Mouse (Mus musculus) R1 (cell line): ENCODE data around the gene Pigg.

Experiments used
- DNase-seq: peaks from one replicate; pipeline ENCODE4 v3.0.0-alpha.2; 2018; ENCODE audit warnings: low read depth, low spot score

Gene Pigg

DNA sequence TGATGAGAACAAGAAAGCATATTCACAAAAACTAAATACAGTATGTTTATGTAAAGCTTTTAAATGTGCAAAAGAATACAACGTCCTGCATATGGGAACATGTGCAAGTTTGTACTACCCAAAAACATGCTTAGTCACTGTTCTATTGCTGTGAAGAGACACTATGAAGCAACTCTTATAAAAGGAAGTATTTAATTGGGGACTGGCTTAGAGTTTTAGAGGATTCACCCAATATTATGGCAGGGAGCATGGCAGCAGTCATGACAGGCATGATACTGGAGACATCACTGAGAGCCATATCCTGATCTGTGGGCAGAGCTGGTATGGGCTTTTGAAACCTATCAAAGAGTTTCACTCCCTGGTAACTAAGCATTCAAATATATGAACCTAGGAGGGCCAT lies 45.5 kb downstream of the Pigg start:
- no peak for DNase-seq

DNA sequence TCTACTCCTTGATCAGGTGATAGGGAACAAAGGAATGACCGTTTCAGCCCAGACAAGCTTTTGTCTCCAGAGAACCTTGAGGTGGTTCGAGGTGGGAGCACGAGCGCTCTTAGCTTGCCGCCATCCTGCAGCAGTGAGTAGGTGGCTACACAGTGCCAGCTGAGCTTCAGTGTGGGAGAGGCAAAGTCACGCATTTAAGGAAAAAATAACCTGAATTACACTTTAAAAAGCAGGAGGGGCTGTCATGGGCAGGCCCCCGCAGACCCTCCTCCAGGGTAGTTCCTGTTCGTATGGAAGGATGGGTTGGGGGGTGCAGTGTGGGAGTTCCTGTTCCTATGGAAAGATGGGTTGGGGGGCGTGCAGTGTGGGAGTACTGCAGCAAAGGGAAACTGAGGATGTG lies 47.1 kb downstream of the Pigg start:
- DNase-seq = no peak

DNA sequence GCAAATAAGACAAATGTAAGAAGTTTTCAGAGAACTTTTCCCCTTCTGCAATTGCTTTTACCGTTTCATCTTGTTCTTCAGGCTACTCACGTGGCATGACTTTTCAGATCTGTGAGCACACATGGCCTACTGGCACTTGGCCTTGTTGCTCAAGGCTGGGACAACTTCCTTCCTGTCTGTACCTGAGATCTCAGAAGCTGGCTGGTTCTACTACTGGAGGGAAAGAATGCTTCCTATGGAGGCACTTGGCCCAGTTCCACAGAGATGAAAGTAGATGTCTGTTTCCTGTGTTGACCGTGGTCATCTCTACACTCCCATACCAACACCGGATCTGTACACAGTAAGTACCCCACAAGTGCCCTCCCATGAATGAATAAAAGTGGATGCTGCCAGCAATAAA lies 47.8 kb downstream of the Pigg start:
- DNase-seq = no peak

DNA sequence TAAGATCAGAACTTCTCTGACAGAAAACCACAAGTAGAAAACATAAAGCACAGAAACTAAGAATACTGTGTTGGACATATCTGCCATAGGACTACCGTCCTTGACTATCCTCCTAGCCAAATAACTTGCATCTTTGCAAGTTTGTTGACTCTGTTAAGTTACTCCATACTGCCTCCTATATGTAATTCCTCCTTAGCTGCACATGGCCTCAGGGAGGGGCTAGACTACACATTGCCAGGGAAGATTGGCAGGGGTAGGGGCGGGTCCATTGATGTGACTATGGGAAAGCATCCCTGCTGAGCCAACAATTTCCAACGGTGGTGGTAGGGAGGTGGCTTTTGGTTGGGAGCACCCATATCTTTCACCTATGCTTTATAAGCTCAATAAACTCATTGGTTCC lies 49.9 kb downstream of the Pigg start:
- DNase-seq = peak; percentile 73

DNA sequence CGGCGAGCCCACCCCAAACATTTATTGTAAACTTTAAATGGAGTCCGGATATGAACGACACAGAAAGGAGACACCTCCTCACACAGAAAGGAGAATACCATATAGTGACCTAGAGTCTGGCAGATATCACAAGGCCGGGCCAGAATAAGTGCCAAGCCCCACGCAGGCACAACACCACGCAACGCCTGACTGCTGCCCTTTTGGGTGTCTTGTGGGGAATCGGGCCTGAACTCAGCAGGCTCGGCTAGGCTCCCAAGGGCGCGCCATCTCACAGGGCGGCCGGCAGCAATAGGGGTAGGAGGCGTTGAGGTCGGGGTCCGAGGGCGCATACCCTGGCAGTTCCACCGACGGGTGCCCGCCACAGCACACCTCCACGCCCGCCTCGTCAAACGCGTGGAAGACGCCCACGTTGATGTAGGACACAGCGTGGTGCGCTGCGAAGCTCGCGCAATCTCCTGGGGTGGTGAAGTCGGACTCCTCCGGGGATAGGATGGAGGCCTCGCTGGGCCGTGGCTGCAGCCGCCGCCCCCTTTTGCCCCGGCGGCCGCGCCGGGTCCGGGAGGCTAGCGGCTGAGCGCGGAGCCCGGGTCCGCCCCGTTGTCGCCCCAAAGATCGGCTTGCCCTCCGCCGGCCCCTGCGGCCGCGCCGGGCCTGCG lies 54.0 kb downstream of the Pigg start:
- no peak for DNase-seq

DNA sequence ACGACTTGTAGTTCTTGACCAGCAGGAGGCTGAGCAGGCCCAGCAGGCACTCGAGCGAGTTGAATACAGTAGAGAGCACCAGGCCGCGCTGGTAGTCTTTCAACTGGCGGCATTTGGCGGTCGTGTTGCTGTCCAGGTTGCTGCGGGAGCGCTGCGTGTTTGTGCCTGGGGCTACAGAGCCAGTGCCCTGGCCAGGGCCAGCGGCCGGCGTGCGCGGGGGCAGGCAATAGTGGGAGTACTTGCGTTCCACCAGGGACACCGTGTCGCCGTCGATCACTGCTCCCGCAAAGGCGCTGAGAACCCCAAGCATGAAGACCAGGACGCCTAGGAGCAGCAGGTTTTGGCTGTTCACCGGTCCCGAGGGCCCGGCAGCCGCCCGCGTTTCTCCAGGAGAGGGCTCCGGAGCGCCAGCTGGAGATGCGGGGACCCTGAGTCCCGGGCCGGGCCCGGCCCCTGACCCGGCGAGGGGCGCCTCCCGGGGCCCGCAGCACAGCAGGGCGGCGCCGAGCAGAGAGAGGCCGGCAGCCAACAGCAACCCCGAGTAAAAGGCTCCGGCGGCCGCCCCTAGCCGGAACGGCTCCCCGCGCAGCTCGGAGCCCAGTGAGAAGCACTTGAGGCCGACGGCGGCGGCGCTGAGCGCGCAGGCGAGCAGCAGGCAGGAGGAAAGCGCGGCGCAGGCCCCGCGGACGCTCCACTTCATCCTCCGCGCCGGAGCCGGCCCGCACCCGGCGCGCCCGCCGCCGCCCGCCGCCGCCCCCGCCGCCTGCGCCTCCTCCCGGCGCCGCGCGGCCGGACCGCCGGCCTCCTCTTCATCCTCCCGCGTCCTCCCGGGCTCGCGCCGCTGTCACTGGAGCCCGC lies 54.8 kb downstream of the Pigg start:
- peak; percentile 72 for DNase-seq

DNA sequence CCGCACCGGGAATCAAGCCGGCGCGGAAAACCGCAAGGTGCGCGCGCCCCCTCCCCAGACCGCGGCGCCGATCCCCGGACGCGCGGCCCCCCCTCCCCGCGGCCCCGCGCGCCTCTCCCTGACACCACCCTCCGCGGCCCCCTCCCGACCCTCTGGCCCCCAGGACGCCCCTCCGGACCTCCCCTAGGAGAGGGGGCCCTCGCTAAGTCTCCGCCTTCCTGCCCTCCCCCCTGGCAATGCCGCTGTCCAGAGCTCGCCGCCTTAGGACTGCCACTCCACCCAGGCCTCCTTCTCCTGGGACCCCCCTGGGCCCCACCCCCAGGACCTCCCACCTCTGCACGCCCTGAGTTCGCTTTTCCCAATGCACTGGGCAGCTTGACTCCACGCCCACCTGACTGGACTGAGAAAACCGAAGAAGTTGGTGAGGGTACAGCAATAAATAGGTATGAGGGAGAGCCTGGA lies 55.5 kb downstream of the Pigg start, which contains the start of gene Gm42517:
Gm42517 (minus strand) TSS at position 52 of the 462 bp plus-strand sequence.
- peak; percentile 56 for DNase-seq

DNA sequence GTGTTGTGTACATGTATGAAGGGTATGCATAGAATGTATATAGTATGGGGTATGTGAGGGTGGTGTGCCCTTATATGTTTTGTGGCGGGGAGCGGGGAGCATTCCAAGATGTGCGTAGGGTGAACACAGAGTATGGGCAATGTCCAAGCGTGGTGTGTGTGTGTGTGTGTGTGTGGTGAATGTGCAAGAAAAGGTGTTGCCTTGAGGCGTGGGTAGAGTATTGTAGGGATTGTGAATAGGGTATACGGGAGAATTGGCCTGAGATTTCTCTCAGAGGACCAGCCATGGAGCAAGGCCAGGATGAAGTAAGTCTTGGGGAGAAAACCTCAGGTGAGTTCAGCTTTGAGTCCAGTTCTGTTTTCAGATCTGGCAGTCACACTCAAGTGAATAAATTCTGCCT lies 56.0 kb downstream of the Pigg start:
- DNase-seq = no peak

DNA sequence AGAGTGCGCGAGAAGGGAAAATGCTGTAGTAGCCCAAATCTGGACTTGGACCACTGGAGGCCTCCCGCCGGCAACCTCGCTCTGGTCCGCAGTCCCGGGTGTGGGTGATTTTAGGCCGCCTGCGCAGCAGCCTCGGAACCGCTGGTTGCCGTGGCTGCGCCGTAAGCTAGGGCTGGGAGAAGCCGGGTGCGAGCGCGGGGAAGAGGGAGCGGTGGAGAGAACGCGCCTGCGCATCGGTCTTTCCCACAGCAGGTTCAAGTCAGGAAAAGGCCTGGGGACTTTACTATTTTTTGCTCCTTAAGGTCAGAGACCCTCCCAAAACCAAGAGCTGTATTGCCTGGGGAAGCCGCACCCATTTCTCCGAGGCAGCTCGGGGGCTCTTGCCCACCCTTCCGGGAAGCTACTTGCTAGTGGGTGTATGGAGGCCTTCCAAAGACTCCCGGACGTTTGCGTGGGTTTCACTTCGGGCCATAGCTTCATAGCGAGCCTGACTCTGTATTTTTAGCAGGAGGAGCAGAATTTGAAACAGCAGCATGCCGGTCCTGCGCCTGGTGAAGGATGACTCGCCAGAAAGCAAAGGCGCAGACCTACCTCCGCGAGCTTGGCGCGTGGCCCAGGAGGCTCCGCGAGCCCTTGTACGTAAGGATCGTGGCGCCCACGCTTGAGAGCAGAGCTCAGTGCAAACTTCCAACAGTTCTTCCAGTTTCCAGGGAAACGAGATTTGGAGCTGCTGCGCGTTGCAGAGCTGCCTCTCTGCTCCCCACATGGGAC lies 56.6 kb downstream of the Pigg start:
- peak; percentile 81 for DNase-seq

DNA sequence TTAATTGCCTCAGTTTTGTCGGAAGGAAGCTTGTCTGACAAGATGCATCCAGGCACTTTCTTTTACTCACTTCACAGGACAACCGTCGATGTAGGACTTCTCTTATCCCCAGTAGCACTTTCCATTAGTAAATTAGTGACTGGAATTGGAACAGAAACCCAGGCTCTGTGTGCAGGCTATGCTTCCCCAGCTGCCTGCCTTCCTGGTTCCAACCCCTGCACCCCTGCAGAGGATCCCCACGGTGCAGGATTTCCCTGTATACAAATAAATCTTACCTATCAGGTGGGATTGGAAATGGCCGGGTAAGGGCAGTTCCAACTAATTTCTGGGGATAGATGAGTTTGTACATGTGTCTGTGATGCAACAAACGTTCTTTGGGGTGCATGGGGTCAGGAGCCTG lies 57.6 kb downstream of the Pigg start:
- no peak for DNase-seq

DNA sequence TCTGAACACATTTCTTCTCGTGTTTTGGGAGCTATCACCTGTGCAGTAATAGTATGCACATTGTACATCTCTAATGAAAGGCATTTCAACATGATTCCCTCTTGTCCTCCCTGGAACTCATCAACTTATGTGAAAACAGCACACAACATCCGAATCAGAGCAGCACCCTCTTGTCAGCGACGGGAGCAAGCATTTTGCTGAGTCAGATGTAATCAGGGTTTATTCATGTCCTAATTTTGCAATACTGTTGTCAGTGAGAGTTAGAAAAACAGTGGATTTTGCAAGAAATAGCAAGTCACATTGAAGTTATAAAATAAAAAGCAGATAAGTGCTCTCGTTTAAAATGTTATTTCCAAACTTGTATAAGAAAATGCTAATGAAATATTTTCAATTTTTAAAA lies 61.7 kb downstream of the Pigg start:
- DNase-seq = no peak

DNA sequence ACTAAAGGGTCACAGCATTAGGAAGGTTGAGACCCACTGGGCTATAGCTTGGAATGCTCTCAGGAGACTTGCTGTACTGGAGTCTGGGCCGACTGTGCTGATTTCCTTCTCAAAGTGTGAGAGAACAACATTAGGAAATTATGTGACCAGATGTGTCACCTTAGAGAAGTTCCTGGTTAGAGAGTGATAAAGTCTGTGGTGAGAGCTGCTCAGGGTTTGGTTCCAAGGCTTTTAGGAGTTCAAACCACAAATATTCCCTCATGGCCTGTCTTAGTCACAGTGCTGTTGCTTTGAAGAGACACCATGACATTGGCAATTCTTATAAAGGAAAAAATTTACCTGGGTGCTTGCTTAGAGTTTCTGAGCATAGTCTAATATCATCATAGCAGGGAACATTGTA lies 63.6 kb downstream of the Pigg start:
- no peak for DNase-seq

DNA sequence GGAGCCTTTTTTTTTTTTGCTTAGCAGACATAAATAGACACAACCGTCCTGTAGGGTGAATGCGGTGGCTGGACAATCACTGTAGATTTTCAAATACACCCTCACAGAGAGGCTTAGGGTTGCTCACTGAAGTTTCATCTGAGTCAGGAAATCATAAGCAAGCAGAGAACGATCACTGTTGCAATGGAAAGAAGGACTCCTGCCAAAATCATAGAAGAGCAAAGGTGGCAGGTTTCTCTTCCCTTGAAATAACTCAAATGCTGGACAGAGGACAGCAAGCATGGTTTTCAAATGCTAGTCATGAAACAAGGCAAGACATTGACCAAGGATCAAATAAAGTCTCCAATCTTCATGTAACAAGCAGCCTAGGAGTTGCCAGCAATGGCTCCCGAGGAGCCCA lies 65.9 kb downstream of the Pigg start:
- DNase-seq = no peak

DNA sequence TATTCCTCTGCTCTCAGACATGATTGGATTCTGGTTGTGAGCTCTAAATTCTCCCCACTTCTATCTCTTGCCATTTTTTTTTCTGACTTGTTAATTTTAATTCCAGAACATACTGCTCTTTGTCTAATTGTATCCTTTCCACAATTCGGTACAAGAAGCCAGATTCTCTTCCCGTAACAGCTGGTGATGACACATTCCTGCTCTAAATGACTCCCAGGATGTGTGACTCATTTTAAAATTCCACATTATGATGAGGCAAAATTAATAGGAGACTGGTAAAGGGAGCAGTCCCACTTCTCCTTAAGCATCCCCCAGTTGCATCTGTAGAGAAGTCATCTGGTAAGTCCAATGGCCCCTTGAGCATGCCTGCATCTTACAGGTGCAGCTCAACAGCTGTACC lies 73.2 kb downstream of the Pigg start:
- no peak for DNase-seq

DNA sequence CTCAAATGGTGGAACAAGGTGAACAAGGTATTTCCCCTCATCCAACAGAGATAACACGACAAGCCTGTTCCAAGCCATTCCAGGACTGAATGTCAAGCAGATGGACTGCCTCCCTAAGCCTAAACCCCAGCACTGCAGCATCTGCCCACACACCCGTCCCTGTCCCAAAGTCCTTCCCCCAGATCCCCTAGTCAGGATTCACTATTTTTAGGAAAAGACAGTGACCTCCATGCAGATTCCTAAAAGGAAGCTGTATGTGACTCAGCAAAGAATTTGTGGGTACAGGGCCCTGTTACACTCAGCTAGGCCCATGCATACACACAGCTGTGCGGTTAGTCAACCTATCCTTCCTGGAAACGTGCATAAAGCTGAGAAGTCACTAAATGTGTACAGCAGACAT lies 74.0 kb downstream of the Pigg start:
- DNase-seq = no peak

DNA sequence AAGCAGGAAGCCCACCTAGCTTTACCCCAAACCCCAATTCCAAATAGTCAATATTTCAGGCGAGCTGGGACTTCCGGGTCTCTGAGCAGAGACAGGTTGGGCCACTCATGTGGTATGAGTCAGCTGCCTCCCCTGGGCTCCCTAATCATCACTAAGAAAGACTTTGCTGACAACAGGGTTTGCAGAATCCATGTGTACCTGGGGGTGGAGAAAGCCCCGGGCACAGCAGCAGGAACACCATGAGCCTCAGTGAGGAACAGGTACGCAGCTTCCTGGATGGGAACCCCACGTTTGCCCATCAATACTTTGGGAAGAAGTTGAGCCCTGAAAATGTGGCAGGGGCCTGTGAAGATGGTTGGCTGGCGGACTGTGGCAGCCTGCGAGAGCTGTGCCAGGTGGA lies 75.8 kb downstream of the Pigg start, which contains the start of gene Pde6b:
Pde6b (plus strand) TSS at position 191 of the 400 bp plus-strand sequence.
- DNase-seq = no peak

DNA sequence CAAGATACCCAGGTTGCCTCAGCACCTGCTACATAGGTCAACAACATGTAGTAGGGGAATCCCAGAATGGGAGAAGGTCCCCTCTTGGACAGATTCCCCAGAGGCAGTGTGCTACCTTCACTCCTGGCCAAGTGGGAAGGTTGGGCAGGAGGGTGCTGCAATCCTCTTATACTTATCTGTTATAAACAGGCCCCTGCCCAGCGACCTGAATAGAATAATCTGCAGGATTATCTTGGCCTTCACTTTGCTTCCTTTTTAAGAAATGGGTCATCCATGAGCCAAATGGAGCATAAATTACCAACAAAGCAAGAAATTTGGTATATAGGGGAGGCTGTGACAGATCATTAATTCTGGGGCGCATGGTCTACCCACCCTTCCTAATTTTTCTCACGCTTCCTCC lies 77.3 kb downstream of the Pigg start:
- DNase-seq = no peak
